Mouse (Mus musculus): ENCODE data around the gene Pld3. TPM values are rescaled to one million over a fixed set of nuclear protein-coding genes. Genes with fewer than 3 reads are reported as not detected.

Pld3 gene
- polyA plus RNA-seq, 1 experiment from 2014 or later, result 64.5 TPM

DNA sequence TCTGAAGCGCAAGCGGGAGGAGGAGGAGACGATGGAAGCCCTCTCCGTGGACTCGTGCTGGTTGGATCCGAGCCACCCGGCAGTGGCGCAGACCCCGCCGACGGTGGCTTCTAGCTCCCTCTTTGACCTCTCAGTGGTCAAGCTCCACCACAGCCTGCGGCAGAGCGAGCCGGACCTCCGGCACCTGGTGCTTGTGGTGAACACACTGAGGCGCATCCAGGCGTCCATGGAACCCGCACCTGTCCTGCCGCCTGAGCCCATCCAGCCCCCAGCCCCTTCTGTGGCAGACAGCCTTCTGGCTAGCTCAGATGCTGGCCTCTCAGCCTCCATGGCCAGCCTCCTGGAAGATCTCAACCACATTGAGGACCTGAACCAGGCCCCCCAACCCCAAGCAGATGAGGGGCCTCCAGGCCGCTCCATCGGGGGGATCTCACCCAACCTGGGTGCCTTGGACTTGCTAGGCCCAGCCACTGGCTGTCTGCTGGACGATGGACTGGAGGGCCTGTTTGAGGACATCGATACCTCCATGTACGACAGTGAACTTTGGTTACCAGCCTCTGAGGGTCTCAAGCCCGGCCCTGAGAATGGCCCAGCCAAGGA is 63.6 kb downstream of the Pld3 start:
- no peak overlapping the region for H3K9ac ChIP-seq

DNA sequence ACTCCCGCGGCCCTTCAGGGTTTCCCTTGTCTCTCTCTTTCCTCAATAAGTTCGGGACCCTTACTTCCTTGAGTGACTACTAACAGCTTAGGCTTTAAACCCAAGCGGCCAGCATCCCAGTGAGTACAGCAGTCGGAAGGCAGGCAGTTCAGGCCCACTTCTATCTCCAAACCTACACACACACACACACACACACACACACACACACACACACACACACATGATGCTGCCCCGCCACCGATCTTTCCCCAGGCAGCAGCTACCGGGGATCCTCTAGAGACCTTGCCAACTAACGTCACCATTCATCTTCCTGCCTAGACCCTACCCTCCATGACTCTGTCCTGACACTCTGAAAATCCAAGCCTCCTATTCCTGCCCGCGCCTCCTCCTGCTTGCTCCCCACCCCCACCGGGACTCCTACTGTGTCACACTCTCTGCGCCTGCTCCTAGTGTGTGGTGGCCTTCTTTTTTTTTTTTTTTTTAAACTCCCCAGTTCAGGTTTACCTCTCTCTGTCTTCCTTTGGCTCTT is 65.2 kb downstream of the Pld3 start:
- no peak for ATAC-seq
- WGBS, result 1% methylated on average over 13 of the region's 13 CpGs

More for the DNA sequence above, 63.6 kb downstream of the Pld3 start:
- no peak overlapping the region for H3K4me3 ChIP-seq (replicated peaks)
- no peaks in the 10 kb centered on the region for H3K9me3 ChIP-seq
- no peaks in the 10 kb centered on the region for H3K27me3 ChIP-seq (replicated peaks)
- ATAC-seq, result no peak
- 91% methylated on average over 25 of the region's 25 CpGs for WGBS
- peaks cover 40% of the 10 kb centered on the region for H3K4me1 ChIP-seq (replicated peaks)
- H3K36me3 ChIP-seq, result peaks cover 6% of the 10 kb centered on the region; the same call in 1 of the 2 replicates
- no peak overlapping the region for H3K4me2 ChIP-seq (replicated peaks)
- H3K27ac ChIP-seq, result peak overlapping the region; percentile 90

DNA sequence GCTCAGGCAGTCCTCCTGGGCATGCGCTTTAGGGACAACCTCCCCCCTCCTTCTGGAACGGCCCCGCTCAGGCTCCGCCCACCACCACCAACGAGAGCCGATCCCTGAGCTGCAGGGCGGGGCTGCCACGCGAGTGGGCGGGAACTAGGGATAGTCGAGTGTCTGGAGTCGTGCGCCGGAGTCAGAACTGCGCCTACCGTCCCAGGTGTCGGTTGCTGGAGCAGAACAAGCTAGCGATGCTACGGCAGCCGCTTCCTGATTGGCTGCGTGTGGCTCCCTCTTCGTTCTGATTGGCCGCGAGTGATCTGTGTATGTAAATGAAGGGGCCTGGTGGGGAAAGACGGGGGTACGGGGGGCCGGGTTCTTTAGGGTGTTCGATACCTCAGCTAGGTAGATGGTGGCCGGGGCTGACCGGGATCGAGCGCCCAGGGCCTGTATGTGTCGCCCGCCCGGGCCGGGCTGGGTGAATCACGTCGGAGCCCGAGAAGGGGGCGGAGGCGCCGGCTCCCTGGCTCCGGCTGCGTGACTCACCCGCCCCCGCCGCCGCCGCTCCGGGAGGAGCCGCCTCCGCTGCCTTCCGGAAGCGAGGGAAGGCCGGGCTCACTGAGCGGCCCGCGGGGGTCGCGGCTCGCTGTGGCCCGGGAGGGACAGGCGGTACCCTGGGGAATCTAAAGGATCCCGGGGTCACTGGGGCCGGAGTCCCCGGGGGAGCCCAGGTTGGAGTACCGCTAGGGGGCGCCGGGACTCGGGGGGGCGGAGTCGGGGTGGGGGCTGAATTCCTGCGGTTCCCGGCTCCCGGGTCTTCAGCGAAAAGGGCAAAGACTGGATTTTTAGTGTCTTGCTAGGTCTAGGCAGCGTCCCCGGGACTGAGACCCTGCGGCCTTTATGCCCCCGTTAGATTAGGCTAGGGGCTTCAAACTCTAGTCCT is 66.0 kb downstream of the Pld3 start, which contains the start of gene Sertad1:
TSS of gene Sertad1 (plus strand) at position 141 of the 928 bp plus-strand sequence.
- under 1% methylated on average over 77 of the region's 80 CpGs for WGBS
- H3K9me3 ChIP-seq, result no peaks in the 10 kb centered on the region
- H3K4me1 ChIP-seq (replicated peaks), result peaks cover 34% of the 10 kb centered on the region
- peak; percentile 90 for ATAC-seq
- H3K4me3 ChIP-seq (replicated peaks), result peak within 1 kb of the TSS; percentile 78
- peak within 1 kb of the TSS; percentile 71 for H3K4me2 ChIP-seq (replicated peaks)
- peak within 1 kb of the TSS; percentile 99 for H3K27ac ChIP-seq
- H3K9ac ChIP-seq, result peak within 1 kb of the TSS; percentile 86
- H3K27me3 ChIP-seq (replicated peaks), result no peaks in the 10 kb centered on the region
- peaks cover 6% of the 10 kb centered on the region; the same call in 1 of the 2 replicates for H3K36me3 ChIP-seq

More for the DNA sequence above, 65.2 kb downstream of the Pld3 start:
- Histone ChIP-seq H3K4me1 (replicated peaks) (peaks cover 36% of the 10 kb centered on the region), H3K9ac (peak overlapping the region; percentile 86), H3K4me3 (replicated peaks) (peak overlapping the region; percentile 78), H3K36me3 (peaks cover 6% of the 10 kb centered on the region; the same call in 1 of the 2 replicates), H3K4me2 (replicated peaks) (peak overlapping the region; percentile 71), H3K9me3 (no peaks in the 10 kb centered on the region), H3K27me3 (replicated peaks) (no peaks in the 10 kb centered on the region), H3K27ac (peak overlapping the region; percentile 99)

DNA sequence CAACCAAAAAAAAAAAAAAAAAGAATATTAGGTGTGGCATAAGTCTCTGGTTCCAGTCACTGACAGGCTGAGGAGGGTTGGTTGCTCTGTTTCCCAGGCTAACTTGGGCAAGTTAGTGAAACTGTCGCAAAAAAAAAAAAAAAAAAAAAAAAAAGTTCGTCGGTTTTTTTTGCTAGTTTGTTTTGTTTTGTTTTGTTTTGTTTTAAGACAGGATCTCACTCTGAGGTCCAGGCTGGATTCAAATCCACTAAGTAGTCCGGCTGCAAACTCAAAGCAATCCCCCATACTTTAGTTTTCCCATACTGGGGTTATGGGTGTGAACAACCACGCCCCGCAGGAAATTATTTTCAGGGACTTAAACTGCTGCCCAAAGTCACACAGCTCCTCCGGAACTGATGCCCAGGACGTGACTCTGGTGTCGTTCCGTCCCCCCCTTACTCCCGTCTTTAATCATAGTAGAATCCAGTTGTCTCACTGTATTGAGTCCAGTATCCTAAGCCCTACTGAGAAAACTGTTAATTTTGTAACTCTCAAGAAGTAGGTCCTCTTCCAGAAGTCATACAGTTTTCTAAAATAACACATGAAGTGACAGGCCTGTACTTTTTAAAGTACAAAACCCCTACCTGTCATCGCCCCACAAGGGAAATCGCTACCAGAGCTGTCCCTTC is 66.8 kb downstream of the Pld3 start:
- H3K9ac ChIP-seq, result peak overlapping the region; percentile 21
- H3K4me2 ChIP-seq (replicated peaks), result peak overlapping the region; percentile 71
- H3K4me1 ChIP-seq (replicated peaks), result peaks cover 28% of the 10 kb centered on the region
- no peaks in the 10 kb centered on the region for H3K9me3 ChIP-seq
- 2% methylated on average over 13 of the region's 13 CpGs for WGBS
- H3K27me3 ChIP-seq (replicated peaks), result no peaks in the 10 kb centered on the region
- H3K36me3 ChIP-seq, result peaks cover 6% of the 10 kb centered on the region; the same call in 1 of the 2 replicates
- H3K27ac ChIP-seq, result peak overlapping the region; percentile 81
- H3K4me3 ChIP-seq (replicated peaks), result peak overlapping the region; percentile 78
- no peak for ATAC-seq

DNA sequence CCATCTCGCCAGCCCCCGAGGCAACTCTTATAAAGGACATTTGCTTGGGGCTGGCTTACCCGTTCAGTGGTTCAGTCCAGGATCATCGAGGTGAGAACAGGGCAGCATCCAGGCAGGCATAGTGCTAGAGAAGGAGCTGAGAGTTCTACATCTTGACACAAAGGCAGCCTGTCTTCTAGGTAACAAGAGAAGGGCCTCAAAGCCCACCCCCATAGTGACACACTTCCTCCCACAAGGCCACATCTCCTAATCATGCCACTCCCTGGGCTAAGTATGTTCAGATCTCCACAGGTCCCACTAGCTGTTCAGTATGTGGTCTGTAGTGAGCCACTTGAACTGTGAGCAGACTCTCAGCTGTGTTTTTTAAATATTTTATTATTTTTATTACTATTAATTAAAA is 69.2 kb downstream of the Pld3 start:
- 92% methylated on average over 4 of the region's 4 CpGs for WGBS
- no peaks in the 10 kb centered on the region for H3K9me3 ChIP-seq
- no peak for ATAC-seq
- peaks cover 21% of the 10 kb centered on the region for H3K4me1 ChIP-seq (replicated peaks)
- H3K36me3 ChIP-seq, result no peaks in the 10 kb centered on the region
- H3K9ac ChIP-seq, result no peak overlapping the region
- H3K27me3 ChIP-seq (replicated peaks), result no peaks in the 10 kb centered on the region
- no peak overlapping the region for H3K27ac ChIP-seq
- no peak overlapping the region for H3K4me3 ChIP-seq (replicated peaks)
- no peak overlapping the region for H3K4me2 ChIP-seq (replicated peaks)

Other genes starting within 250 kb of the Pld3 start
- gene Ltbp4, start 215.5 kb downstream of the Pld3 start, polyA plus RNA-seq (2015; fragmentation: Nextera tagmentation; extraction: Ambion mirVana), result 75.9 and 92.8 TPM in 2 replicates
- 35.0 and 35.5 TPM in 2 replicates for gene Shkbp1, start 197.2 kb downstream of the Pld3 start, polyA plus RNA-seq (2015; fragmentation: Nextera tagmentation; extraction: Ambion mirVana)
- 1.8 TPM in 1 of 2 replicates, not detected in the other for gene Gm20479, start 195.8 kb downstream of the Pld3 start, polyA plus RNA-seq (2015; fragmentation: Nextera tagmentation; extraction: Ambion mirVana)
- gene Sptbn4, start 105.5 kb downstream of the Pld3 start, polyA plus RNA-seq (2015; fragmentation: Nextera tagmentation; extraction: Ambion mirVana), result 0.33 and 0.38 TPM in 2 replicates
- gene Blvrb, start 105.2 kb downstream of the Pld3 start, polyA plus RNA-seq (2015; fragmentation: Nextera tagmentation; extraction: Ambion mirVana), result 60.4 and 77.5 TPM in 2 replicates
- gene Sertad3, start 79.5 kb downstream of the Pld3 start, polyA plus RNA-seq (2015; fragmentation: Nextera tagmentation; extraction: Ambion mirVana), result 25.7 and 27.0 TPM in 2 replicates
- gene Sertad1, start 66.3 kb downstream of the Pld3 start, polyA plus RNA-seq (2015; fragmentation: Nextera tagmentation; extraction: Ambion mirVana), result 36.0 and 39.0 TPM in 2 replicates
- 2.7 and 3.2 TPM in 2 replicates for gene Prx, start 53.9 kb downstream of the Pld3 start, polyA plus RNA-seq (2015; fragmentation: Nextera tagmentation; extraction: Ambion mirVana)
- 0.35 and 0.54 TPM in 2 replicates for gene Hipk4, start 30.0 kb downstream of the Pld3 start, polyA plus RNA-seq (2015; fragmentation: Nextera tagmentation; extraction: Ambion mirVana)
- 21.7 and 24.1 TPM in 2 replicates for gene 2310022A10Rik, start within 50 bp of the Pld3 start, polyA plus RNA-seq (2015; fragmentation: Nextera tagmentation; extraction: Ambion mirVana)
- 68.4 and 71.1 TPM in 2 replicates for gene Akt2, start 38.3 kb upstream of the Pld3 start, polyA plus RNA-seq (2015; fragmentation: Nextera tagmentation; extraction: Ambion mirVana)
- 2.3 and 2.5 TPM in 2 replicates for gene Ttc9b, start 100.7 kb upstream of the Pld3 start, polyA plus RNA-seq (2015; fragmentation: Nextera tagmentation; extraction: Ambion mirVana)
- 5.6 and 5.8 TPM in 2 replicates for gene Map3k10, start 121.4 kb upstream of the Pld3 start, polyA plus RNA-seq (2015; fragmentation: Nextera tagmentation; extraction: Ambion mirVana)
- gene Zfp607b, start 136.1 kb upstream of the Pld3 start, polyA plus RNA-seq (2015; fragmentation: Nextera tagmentation; extraction: Ambion mirVana), result 2.8 and 3.3 TPM in 2 replicates
- gene Zfp60, start 178.2 kb upstream of the Pld3 start, polyA plus RNA-seq (2015; fragmentation: Nextera tagmentation; extraction: Ambion mirVana), result 24.3 and 25.0 TPM in 2 replicates

All from intestine, embryonic 15.5 days (tissue).